Mouse (Mus musculus): Measurements from ENCODE around the gene Bcat2. TPM values are rescaled to one million over a fixed set of nuclear protein-coding genes. Genes with fewer than 3 reads are reported as not detected.
A peak's percentile ranks its signal among the peaks of the same experiment; 100 is the strongest.

Gene Bcat2
- 13.7 and 14.2 TPM in 2 replicates for total RNA-seq (2014; rRNA removed)
- 17.7 and 20.2 TPM in 2 replicates for polyA plus RNA-seq (2015; fragmentation: Nextera tagmentation; extraction: Ambion mirVana)

DNA sequence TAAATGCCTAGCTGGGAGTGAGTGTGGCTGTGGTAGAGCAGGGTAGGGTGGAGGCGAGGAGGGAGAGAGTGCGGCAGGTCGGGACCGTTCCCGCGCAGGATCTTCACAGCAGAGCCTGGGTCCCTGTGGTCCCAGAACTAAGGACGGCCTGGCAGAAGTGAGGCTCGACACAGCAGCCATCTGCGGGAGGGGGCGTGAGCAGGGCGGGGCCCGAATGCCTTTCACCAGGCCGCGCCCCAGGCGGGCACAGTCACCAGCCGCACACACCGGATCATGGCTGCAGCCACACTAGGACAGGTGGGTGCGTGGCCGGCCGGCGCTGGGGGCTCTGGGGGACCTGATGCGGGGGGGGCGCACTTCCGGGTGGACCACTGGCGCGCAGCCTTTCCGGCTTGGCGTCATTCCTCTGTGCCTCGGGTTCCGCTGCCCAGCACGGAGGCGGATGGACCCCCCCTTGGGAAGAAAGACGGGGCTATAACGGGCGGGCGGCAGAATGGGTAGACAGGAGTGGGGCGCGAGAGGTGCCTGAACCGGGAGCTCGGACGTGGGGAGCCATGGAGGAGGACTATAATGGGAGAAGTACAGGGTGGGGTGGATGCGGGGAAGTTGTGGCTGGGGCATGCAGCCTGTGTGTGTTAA lies at the start of gene Bcat2:
Gene Bcat2, plus strand, starts transcription at position 51 of the 639 bp plus-strand sequence.
- H3K4me3 ChIP-seq (ENCODE audit: low read depth, low read length) = peak within 1 kb of the TSS; percentile 58
- peak; percentile 81 for DNase-seq
- H3K9ac ChIP-seq = peak within 1 kb of the TSS; percentile 90
- H3K4me1 ChIP-seq (ENCODE audit: insufficient read depth) = peaks cover 22% of the 10 kb centered on the region
- no peak for TF ChIP-seq CTCF (IDR thresholded peaks at IDR 0.05; ENCODE audit: low read depth)
- H3K36me3 ChIP-seq (ENCODE audit: insufficient read depth) = no peaks in the 10 kb centered on the region
- 2% methylated on average over 39 of the region's 42 CpGs for WGBS
- H3K27me3 ChIP-seq (ENCODE audit: insufficient read depth, low read length) = no peaks in the 10 kb centered on the region
- H3K4me2 ChIP-seq (ENCODE audit: low read depth) = peak within 1 kb of the TSS; percentile 67
- H3K27ac ChIP-seq (ENCODE audit: low read depth, low read length) = peak within 1 kb of the TSS; percentile 85
- no peaks in the 10 kb centered on the region for H3K9me3 ChIP-seq (ENCODE audit: low read length)
- ATAC-seq = peak; percentile 57

DNA sequence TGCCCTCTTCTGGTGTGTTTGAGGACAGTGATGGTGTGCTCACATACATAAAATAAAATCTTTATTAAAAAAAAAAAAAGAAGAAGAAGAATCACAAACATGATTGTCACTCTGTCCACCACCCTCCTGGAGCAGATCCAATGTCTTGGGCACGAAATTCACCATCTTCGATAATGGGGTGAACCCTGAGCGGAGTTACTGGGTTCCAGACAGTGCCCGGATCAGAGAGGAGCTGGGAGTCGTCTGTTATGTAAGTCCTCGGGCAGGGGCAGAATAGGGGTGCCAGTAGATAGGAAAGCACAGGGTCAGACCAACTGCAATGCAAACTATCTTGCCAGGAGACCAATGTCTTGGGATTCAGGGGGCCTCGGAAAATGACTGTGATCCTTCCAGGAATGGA lies 49.3 kb upstream of the Bcat2 start:
- WGBS = 91% methylated on average over 7 of the region's 7 CpGs
- Histone ChIP-seq H3K4me3 (ENCODE audit: low read depth, low read length) (no peak overlapping the region), H3K4me1 (ENCODE audit: insufficient read depth) (no peaks in the 10 kb centered on the region), H3K9me3 (ENCODE audit: low read length) (no peaks in the 10 kb centered on the region), H3K9ac (no peak overlapping the region), H3K4me2 (ENCODE audit: low read depth) (no peak overlapping the region), H3K27me3 (ENCODE audit: insufficient read depth, low read length) (no peaks in the 10 kb centered on the region), H3K27ac (ENCODE audit: low read depth, low read length) (no peak overlapping the region), H3K36me3 (ENCODE audit: insufficient read depth) (no peaks in the 10 kb centered on the region)
- TF ChIP-seq CTCF (IDR thresholded peaks at IDR 0.05; ENCODE audit: low read depth) = no peak
- ATAC-seq (no peak), DNase-seq (no peak)

DNA sequence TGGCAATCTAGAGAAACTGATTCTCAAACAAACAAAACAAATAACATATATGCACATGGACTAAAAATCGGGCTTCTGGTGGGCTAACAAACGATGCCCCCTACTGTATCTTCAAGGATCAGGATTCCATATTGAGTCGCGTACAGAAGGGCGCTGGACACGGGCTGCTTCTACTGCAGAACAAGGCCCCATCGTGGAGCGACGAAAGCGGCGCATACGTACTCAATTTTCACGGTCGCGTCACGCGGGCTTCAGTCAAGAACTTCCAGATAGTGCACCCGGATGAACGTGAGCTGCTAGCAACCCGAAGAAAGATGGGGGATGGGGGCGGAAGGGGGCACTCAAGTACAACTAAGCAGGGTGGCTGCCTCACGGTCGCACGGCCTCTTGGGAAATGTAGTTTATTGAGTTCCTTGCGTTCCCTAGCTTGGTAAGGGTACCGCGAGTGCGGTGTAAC lies 48.2 kb upstream of the Bcat2 start:
- Histone ChIP-seq H3K9ac (peak overlapping the region; percentile 51), H3K27me3 (ENCODE audit: insufficient read depth, low read length) (no peaks in the 10 kb centered on the region), H3K4me1 (ENCODE audit: insufficient read depth) (no peaks in the 10 kb centered on the region), H3K27ac (ENCODE audit: low read depth, low read length) (peak overlapping the region; percentile 86), H3K4me2 (ENCODE audit: low read depth) (peak overlapping the region; percentile 53), H3K4me3 (ENCODE audit: low read depth, low read length) (peak overlapping the region; percentile 46), H3K9me3 (ENCODE audit: low read length) (no peaks in the 10 kb centered on the region), H3K36me3 (ENCODE audit: insufficient read depth) (no peaks in the 10 kb centered on the region)
- DNase-seq = peak; percentile 93
- peak; percentile 56 for TF ChIP-seq CTCF (IDR thresholded peaks at IDR 0.05; ENCODE audit: low read depth)
- ATAC-seq = peak; percentile 90
- WGBS = 2% methylated on average over 28 of the region's 28 CpGs

DNA sequence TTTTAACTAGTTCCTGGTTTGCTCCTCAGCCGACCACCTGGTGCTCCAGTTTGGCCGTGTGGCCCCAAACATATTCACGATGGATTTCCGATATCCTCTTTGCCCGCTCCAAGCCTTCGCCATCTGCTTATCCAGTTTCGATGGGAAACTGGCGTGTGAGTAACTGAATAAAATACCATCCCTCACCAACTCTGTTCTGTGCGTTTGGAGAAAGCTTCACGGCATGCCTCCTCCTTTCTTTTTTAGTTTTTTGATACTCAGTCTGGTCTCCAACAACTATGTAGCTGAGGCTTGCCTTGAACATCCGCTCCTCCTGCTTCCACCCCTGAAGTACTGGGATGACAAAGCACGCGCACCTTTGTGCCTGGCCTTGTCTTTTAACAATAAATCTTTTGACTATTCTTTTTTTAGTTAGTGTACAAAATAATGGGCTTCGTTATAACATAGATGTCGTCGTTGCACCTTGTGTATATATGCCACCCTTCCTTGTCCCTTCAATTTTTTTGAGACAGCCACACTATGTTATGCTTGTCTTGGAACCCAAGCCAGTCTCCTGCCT lies 47.7 kb upstream of the Bcat2 start:
- Histone ChIP-seq H3K9ac (no peak overlapping the region), H3K27me3 (ENCODE audit: insufficient read depth, low read length) (no peaks in the 10 kb centered on the region), H3K4me1 (ENCODE audit: insufficient read depth) (no peaks in the 10 kb centered on the region), H3K4me2 (ENCODE audit: low read depth) (peak overlapping the region; percentile 53), H3K27ac (ENCODE audit: low read depth, low read length) (no peak overlapping the region), H3K4me3 (ENCODE audit: low read depth, low read length) (peak overlapping the region; percentile 46), H3K9me3 (ENCODE audit: low read length) (no peaks in the 10 kb centered on the region), H3K36me3 (ENCODE audit: insufficient read depth) (no peaks in the 10 kb centered on the region)
- 46% methylated on average over 16 of the region's 16 CpGs for WGBS
- TF ChIP-seq CTCF (IDR thresholded peaks at IDR 0.05; ENCODE audit: low read depth) = no peak
- DNase-seq = no peak
- ATAC-seq = no peak

DNA sequence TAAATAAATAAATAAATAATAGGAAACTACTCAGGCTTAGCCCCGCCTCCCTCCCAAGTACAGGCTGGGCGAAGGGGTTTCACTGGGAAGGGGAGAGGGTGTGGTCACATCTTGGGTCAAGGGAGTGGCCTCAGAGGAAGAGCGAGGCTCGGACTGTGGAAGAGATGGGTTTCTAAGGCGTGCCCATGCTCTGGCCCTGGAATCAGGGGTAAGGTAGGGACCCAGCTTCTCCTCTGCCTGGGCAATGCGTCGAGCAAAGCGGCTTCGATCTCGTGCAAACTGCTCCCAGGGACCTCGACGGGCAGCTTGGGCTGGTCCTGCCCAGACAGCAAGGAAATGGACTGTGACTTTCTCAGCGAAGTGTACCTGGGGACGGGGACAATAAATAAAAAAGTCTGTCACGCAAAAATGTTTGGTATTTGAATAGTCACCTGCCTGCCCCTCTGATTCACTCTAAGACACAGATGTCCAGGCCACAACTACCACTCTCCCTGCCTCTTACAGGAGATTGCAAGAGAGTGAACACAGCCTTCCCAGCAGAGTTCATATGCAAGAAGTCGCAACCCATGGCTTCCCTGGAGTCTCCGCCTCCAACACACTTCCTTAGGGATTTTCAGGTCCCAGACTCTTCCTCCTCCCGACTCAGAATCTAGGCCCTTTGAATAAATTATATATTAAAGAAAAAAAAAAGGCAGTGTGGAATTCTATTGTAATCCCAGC lies 46.8 kb upstream of the Bcat2 start:
- Histone ChIP-seq H3K4me1 (ENCODE audit: insufficient read depth) (no peaks in the 10 kb centered on the region), H3K27ac (ENCODE audit: low read depth, low read length) (no peak overlapping the region), H3K4me2 (ENCODE audit: low read depth) (no peak overlapping the region), H3K27me3 (ENCODE audit: insufficient read depth, low read length) (no peaks in the 10 kb centered on the region), H3K9me3 (ENCODE audit: low read length) (no peaks in the 10 kb centered on the region), H3K4me3 (ENCODE audit: low read depth, low read length) (no peak overlapping the region), H3K36me3 (ENCODE audit: insufficient read depth) (no peaks in the 10 kb centered on the region), H3K9ac (no peak overlapping the region)
- WGBS = 80% methylated on average over 18 of the region's 18 CpGs
- DNase-seq = no peak
- TF ChIP-seq CTCF (IDR thresholded peaks at IDR 0.05; ENCODE audit: low read depth) = no peak
- ATAC-seq = no peak

DNA sequence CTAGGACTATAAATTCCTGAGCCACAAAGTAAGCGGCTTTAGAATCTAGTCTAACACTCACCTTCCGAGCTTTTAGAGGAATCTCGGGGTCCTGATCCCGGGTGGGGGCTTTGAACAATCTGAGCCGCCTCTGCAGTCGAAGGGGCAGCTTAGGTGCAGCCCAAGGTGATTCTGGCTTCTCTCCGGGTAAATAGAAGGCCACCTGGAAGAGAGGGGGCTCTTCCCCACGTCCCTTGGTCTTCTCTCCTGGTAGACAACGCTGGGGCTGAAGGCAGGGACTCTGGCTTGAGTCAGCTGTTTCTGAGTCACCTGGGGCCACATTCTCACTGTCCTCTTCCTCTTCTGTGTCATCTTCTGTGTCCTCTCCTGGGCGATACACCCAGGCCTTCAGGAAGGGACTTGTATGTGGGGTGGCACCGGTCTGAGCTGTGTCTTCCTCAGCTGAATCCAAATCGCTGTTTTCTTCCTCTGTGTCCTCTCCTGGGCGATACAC lies 46.2 kb upstream of the Bcat2 start:
- Histone ChIP-seq H3K9me3 (ENCODE audit: low read length) (no peaks in the 10 kb centered on the region), H3K27me3 (ENCODE audit: insufficient read depth, low read length) (no peaks in the 10 kb centered on the region), H3K4me1 (ENCODE audit: insufficient read depth) (no peaks in the 10 kb centered on the region), H3K27ac (ENCODE audit: low read depth, low read length) (no peak overlapping the region), H3K9ac (no peak overlapping the region), H3K4me2 (ENCODE audit: low read depth) (no peak overlapping the region), H3K36me3 (ENCODE audit: insufficient read depth) (no peaks in the 10 kb centered on the region), H3K4me3 (ENCODE audit: low read depth, low read length) (no peak overlapping the region)
- no peak for TF ChIP-seq CTCF (IDR thresholded peaks at IDR 0.05; ENCODE audit: low read depth)
- DNase-seq (no peak), ATAC-seq (no peak)
- WGBS = 84% methylated on average over 12 of the region's 13 CpGs

Measured in forebrain, postnatal 0 days (tissue).